Mouse (Mus musculus) ES-E14 (cell line): ENCODE measurements around the gene Rragd.

Experiments
- HCFC1 ChIP-seq: IDR thresholded peaks from 2 replicates; pipeline ENCODE4 v1.6.1; 2012; ENCODE audit warnings: low read length, inconsistent platforms, borderline replicate concordance; ENCODE audit not compliant: insufficient read depth
- MAFK ChIP-seq: IDR thresholded peaks from 2 replicates; pipeline ENCODE4 v1.6.1; 2014; ENCODE audit warnings: mild to moderate bottlenecking, low read depth, low read length, inconsistent platforms; ENCODE audit not compliant: insufficient read depth

DNA sequence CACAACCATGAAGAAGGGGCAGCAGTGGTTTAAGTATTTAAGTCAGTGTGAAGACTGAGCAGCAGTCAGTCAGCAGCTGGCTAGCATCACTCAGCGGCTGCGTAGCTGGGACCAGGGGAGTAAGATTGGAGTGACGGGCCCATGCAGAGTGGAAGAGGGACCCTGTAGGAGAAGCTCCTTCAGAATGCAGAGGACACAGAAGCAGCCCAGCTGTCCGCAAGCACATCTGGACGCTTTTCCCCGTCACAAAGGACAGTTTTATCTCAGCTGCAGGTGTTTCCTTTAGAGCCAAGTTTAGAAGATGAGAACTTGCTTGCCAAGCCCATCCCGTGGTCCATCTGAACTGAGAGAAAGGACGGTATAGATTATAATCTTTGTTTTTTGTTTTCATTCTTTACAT lies 41.6 kb downstream of the Rragd start:
- no peak for TF ChIP-seq MAFK
- TF ChIP-seq HCFC1: no peak
